Mouse (Mus musculus) cerebellum, adult 9-11 months (tissue): ENCODE measurements at regions not wholly inside any gene's neighbourhood (a gene's known extent, or its start where the extent isn't known, plus 50 kb on each side); places are given as distances from the start of the nearest gene placed in this dataset.

Experiments
- DNase-seq: peaks from one replicate; pipeline ENCODE4 v3.0.0; 2022

DNA sequence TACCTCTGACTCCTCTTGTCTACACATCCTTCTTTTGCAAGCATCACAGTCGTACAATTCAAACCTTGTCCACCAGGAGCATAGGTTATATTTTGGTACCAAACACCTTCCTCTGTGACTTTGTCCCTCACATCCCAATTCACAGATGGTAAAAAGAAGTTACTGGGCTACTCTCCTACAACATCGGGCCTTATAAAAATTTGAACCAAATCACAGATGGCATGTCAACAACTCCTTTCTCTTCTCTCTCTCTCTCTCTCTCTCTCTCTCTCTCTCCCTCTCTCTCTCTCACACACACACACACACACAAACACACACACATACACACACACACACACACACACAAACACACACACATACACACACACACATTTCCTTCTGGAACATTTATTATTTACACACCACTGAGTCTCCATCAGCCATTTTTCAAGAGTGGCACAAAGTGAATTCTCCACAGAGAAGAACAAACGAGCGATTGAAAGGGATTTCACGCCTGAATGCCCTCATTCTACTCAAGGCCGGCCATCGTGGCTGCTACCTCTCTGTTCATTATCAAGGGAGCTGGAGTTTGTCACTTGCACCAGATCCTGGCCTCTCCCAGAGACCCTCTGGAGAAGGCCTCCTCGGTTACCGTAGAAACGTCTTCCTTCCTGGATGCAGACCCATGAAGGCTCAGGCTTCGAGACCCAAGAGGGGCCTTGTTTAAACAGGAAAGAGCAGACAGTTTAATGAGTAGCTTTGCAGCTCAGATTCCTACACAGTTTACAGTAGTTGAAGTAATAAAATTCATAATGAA lies 314.7 kb upstream of the Gm12728 start:
- peak; percentile 11 for DNase-seq

DNA sequence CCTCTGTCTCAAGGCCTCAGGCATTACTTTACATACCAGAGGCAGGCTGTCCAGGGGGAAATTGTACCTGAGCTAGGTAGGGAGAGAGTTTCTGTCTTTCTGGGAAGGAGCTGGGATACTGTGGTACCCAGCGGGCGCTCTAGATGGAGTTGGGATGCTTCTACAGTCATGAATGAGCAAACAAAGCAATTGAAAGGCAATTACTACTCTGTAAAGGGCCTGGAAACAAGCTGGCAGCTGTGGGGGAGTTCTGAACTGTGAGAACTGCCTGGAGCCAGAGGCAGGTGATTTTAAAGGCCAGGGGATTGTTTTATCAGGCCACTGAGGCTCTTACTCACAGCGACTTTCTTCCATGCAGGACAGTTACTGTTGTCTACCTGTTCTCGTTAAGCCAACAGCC lies 313.3 kb upstream of the Gm12728 start:
- no peak for DNase-seq

DNA sequence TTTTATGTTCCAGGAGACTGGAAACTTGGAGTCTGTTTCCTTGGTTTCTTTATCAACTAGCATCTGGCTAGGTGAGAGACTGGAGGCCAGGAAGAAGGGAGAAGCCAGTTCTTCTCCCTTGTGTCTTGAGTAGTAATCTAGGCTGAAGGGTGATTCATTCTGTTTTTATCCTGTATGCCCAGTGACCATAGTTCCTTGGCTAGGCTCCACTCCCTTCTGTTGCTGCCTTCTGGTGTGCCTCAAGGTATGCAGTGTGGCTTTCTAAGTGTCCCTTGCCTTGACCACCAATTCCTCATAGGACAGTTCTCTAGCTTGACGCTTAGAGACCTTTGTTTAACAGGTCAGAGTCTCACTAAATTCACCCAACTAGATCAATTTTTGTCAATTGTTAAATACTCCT lies 303.3 kb upstream of the Gm12728 start:
- DNase-seq, result no peak

DNA sequence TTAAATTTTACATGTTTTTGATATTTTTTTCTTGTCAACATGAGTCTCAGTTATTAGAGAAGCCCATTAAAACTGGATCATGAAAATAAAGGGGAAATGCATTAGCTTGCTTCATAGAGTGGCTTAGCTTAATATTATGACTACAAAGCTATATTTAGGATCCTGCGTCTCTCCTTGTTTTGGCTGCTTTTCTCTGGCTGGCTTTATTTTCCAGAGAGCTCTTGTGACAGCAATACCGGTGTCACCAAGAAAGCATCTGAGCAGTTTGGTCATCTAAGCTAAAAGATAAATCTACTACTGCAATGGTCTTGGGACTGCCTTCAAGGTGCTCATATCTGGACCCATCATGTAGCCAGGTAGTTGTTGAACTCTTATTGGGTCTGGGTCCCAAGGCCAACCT lies 293.5 kb upstream of the Gm12728 start:
- DNase-seq, result no peak

DNA sequence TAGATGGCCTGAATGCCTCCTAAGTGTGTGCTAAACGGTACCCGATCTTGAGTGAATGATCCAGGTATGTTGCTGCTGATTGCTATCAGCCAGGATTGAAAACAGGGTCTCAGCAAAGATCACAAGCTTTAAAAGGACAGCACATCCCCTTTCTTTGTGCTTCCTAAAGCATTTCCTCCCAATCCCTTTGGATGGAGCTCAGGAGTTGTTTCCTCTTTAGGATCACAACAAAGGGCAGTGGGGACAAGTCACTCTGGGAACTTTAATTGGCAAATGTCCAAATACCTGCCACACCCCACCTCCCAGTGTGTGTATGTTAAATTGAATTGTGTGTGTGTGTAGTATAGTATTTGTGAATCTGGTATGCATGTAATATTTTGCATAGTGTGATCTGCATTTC lies 283.5 kb upstream of the Gm12728 start:
- DNase-seq, result no peak

DNA sequence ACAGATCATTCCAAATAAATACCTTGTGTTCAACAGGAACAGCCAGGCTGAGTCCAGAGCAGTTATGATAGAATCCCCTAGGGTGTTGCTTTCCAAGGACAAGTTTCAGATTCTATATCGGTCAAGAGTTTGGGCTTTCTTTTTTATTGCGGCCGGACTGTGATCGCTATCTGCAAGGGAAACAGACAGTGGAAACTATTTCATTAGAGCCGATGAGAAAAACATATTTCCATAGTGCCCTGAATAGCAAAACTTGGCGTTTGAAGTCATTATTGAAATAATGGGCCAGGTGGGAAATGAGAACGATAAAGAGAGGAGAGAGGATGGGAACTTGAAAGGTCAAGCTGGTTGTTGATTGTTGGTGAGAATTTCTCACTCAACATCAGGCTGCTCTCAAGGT lies 282.4 kb upstream of the Gm12728 start:
- no peak for DNase-seq

DNA sequence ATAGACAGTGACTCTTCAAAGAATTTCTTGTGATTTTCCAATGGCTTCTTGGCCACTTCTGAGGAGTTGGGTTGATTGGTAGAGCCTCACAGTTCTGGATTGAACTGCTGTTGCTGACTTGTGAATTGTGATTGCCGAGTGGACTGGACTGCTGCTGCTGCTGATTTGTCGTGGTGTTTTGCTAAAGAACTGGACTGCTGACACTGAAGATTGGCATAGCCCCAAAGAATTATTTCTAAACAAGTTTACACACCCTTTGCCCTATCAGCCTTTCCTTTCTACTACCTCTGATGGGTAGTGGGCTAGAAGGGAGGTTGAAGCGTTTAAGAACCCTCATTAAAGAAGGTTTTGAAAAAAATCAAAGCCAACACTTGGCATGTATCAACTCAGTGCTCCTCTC lies 280.6 kb upstream of the Gm12728 start:
- no peak for DNase-seq

DNA sequence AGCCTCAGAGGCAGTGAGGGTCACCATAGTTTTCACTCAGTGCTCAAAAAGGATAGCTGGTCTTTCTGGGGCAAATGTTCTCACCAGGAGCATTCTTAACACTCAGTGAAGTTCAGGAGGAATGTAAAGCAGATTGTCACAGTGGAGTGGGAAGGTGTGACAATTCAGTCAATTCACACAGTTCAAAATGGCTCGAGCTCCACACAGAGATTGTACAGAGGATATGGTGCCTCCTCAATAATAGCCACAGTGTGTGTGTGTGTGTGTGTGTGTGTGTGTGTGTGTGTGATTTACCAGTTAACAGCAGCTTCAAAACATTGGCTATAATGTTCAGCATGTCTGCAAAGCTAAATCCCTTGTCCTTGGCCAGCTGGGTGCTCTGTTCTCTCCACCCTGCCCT lies 279.3 kb upstream of the Gm12728 start:
- no peak for DNase-seq

DNA sequence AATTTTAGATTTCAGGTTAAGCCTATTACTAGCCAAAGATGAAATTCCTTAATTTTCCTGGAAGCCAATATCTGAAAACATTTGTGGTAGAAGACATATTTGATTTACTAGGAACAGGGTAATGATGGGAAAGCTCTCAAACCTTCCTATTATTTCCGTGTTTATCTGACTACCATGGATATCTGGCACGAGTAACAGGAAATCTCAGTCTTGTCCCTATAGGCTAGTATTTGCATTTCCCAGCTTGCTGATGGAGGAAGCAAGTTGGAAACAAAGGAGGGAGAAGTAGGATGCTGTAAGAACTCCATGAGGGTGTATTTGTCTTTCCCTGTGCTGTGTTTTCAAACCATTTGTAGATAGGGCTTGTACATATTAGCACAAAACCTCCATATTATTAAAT lies 264.5 kb upstream of the Gm12728 start:
- no peak for DNase-seq

DNA sequence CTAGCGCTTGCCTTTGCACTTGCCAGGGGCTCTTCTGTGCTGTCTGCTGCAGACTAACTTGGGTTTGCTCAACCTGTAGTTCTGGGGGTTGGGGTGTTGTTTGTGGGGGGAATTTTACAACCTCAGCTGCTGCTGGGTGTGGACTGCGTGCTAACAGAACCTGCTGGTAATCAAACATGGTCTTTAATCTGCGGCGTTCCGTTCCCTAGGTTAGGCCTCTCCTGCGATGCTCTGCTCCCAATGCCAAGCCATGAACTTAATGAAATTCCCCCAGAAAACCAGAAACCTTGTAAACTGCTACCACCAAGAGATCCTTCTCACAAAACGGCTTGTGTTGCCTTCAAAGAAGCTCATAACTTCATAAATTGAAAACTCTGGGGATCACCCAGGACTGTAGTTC lies 262.9 kb upstream of the Gm12728 start:
- no peak for DNase-seq

DNA sequence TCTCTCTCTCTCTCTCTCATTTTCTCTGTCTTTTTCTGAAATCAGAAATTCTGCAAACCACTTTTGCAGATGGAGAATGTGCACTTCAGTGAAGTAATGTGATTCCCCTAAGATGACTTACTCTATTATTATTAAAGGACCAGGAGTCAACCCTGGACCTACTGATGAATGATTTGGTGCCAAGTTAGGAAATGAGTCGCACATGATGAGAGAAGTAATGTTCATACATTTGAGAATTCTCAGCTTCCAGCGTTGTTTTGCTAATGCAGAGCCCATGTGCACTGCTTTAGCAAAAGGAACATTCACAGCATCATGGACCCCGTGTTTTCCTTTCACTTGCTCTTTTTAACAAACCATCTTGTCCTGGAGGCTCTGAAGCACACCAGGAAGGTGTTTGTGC lies 262.4 kb upstream of the Gm12728 start:
- no peak for DNase-seq

DNA sequence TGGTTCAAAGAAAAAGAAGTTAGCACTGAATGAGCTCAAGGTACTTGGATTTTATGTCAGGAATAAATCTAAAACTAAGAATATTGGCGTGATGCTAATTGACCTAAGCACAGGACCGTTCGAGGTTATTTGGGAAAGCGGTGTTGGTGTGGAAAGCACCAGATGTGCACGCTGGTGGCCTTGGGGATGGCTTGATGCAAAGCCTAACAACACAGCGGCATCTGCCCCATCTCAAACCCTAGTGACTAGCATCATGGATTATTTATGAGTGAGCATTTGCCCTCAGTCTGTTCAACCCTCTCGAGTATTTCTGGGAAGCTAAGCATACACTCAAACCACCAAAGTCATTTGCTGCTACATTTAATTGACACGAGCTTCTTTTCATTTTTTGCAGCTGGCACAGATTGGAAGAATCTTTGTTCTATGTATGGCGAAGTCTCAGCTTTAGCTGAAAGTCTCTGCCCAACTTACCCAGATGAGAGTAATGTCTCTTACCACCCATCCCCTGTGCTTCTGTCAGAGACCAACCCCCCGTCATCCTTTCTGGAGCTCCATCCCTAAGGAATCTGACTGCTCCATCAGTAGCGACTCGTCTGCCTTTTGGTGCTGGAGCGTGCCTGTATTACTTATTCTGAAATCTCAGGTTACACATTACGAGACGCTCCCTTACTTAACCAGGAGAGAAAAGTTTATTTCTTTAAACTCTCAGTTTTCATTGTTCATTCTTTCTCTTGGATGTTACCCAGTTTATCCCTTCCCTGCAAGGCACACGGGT lies 257.8 kb upstream of the Gm12728 start:
- DNase-seq, result no peak

DNA sequence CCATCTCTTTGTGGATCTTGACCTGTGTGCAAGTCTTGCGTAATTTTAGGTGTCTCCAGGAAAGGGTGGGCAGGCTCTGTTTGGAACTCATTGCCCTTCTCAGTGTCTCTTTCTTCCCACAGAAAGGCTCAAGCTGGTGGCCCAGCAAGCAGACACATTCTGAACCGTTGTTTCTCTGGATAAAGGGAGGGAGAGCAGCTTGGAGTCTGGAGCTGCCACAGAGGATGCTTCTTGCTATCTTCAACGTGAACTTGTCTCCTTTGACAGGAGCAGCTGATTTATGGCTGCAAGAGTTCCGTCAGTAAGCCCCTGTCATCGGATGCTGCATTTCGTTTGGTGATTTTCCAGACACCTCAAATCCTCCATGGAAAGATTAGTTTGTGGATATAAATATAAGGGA lies 254.2 kb upstream of the Gm12728 start:
- no peak for DNase-seq

DNA sequence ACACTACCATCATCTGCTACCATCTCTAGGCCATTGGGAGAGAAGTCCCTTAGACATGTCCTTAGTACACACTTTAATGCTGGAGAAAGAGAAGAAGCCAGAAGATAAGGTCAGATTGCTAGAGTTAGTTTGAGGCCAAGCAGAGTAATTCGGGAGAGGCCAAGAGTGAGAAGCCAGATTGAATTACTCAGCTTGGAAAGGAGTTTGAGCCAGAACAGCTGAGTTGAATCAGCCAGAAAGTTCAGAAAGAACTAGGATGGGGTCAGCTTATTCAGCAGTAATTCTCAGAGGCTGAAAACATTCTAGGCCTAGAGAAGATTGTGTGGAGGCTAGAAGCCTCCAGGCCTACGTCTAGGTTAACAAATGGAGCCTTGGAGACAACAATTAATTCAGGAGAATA lies 244.2 kb upstream of the Gm12728 start:
- DNase-seq, result no peak

DNA sequence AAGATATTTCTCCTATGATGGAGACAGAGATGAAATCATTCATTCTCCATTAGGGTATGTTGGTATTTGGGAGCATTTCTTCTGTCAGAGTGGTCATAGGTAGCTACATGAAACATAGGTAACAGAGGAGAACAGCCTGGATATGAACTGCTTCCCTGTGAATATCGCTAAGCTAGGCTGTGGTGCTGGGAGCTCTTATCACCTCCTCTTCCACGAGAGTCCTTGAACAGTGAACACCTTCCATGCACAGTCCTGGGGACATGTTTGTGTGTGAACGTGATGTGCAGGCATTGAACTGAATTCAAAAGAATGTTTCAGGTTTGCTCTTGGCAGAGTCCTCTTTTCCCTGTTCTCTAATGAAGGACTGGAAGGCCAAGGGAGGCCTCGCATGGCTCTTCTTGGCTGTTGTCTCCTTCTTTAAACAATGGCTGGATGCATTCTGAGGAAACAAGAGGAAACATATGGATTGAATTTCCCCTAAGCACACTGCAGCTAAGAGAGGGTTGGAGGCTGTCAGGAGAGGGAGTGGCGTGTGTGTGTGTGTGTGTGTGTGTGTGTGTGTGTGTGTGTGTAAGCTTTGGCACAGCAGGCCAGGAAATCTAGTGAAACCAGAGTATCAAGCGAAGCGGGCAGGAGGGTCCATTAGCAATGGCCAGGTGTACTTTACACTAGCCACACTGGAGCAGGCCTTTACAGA lies 239.8 kb upstream of the Gm12728 start:
- DNase-seq, result no peak

DNA sequence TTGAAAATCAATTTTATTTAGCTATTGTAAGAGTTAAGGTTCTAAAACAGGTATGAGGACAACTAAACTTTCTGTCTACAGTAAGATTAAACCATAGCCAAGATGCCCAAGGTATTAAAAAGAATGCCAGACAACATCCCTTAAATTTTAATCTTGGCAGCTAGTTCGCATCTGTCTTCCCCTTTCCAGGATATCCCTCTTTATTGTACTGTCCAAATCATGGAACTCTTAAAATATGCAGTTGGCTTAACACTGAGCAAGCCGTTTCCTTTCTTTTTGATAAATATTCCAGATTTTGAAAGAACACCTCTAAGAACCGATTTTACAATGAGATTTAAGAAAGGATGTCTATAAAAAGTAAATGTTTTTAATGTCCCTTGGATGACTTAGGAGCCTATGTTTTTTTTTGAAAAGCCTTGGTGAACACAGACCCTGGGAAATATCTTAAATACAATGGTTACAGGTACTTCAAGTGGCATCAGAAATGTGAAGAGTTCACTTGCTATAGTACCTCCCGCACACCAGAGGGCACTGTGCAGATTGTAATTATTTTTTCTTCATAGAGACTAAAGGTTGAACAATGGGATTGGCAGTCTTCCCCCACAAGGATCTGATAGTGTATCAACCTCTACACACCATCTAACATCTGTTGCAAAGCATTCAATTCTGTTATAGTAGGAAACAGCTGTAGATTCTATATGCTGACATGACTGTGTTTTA lies 237.5 kb upstream of the Gm12728 start:
- DNase-seq, result no peak

DNA sequence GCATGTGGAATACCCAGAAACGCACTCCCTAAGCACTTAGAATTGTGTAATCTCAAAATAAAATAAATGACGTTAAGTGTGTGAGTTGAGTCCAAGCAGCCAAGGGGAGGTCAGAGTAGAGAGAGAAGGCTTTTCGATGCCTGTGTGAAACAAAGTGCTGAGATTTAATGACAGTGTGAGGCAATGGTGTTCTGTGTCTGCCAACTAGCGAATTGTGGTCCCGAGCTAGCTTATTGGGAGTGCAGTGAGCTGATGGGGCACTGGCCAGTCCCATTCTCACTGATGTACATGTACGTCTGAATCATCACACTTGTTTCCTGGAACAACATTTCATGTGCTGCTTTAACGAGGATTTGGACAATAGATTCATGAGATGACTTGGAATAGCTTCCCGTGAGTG lies 234.7 kb upstream of the Gm12728 start:
- DNase-seq, result no peak

DNA sequence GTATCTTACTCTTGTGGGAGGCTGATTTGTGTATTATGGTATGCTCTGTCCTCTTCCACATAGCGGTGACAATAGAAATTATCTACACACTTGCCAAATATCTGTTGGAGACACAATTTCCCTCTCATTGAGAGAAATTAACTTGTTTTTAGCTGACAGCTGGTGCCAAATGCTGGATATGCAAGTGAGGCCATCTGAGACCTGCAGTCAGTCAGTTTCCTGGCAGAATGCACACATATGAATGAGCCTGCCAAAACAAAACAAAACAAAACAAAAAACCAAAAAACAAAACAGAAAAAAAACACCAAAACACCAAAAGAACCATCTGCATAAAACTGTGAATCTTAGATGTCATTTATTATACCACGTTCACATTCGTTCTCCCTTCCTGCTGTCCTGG lies 233.7 kb upstream of the Gm12728 start:
- DNase-seq, result no peak

DNA sequence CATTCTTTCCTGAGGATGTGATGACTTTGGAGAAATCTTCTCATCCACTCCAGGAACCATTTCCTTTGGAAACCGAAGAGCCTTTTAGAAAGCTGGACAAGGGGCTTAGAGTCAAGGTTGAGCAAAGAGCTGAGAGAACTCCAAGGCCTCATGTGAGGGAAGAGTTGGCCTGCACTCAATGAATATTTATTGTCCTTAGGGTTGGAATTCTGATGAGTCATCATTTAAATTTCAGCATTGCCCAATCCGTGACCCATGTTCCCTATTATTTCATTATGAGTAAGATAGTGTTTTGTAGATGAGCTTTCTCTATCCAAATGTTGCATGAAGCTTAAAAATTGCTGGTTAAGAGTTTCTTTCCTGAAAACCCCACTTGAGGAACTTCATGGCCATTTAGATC lies 232.3 kb upstream of the Gm12728 start:
- no peak for DNase-seq

DNA sequence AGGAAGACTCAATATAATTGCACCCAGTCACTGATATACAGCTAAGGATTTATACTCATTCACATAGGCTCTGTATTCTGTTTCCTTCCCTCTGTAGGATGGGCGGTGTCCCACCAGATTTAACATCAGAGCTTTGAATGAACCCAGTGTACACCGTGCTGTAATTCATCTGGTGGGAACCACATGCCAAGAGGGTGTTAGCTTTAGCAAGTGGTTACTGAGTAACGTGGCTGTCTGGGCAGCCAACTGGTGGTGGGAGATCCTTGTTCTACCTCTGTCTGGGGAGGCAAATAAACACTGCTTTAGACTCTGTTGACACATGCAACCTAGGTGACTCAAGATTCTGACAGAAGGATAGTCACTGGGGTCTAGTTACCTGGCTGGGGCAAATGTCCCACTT lies 229.6 kb upstream of the Gm12728 start:
- no peak for DNase-seq

DNA sequence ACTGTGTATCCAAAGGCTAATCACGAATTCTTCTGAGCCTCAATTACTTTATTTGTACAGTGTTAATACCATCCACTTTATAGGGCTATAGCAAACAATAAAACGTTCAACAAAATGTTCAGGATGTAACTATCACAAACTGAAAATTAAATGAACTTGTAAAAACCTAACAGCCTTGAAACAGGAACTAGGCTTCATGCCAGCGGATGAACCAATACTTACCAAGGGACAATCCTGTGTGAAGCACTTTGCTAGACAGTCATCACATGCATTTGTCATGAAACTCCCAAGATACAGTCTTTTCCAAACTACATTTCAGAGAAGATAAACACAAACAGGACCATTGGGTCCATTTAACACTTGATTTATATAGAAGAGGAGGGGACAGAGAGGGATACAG lies 228.9 kb upstream of the Gm12728 start:
- no peak for DNase-seq

DNA sequence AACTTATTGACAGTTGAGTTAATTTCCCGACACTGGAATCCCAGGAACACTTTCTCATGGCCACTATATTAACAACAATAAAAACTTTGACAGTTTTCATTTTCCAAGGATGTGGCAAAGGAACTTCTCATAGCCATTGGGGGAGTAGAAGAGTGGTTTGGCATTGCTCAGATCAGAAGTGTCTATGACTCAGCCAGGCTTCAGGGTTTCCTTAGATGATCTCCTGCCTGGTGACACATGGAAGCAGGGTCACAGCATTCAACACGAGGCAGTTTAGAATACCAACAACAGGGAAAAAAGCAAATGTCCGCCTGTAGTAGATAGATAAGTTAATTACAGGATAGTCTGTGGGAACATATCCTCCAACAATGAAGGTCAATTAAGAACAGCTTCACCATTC lies 228.1 kb upstream of the Gm12728 start:
- no peak for DNase-seq

DNA sequence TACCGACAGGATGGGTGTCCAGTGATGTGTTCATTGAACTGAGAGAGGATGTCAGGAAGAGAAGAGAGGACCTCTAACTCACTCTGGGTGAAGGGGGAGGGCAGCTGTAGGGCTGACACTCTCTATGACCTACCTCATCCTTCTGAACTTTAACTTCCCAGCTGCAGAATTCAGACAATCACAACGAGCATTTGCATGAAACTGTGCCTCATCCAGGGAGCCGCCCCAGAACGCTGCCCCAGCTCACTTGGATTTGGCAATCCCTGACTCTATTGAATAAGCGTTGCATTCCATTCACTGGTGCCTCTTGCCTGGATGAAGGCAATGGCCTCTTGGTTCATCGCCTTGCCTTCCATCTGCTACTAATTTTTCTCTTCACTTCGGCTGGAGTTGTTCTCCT lies 223.9 kb upstream of the Gm12728 start:
- DNase-seq, result no peak
